Mouse (Mus musculus) limb, embryonic 14.5 days (tissue): ENCODE measurements around the gene Slc12a7. TPM values are rescaled to one million over a fixed set of nuclear protein-coding genes. Genes with fewer than 3 reads are reported as not detected.

Experiments used
- ATAC-seq: fragments of 200-750 bp; cut with Nextera tagmentation; 2 replicates; pipeline ENCODE4 v1.8.0; 2017; ENCODE audit warnings: low read depth, moderate number of reproducible peaks, moderate TSS enrichment; ENCODE audit not compliant: low FRiP score
- DNase-seq: peaks from one replicate; pipeline ENCODE4 v3.0.0-alpha.2; 2015; ENCODE audit warnings: low spot score
- H3K27ac ChIP-seq: fragments of 300-500 bp; sonication (generic); replicated peaks from 2 replicates; pipeline ENCODE4 v1.5.1; 2014; ENCODE audit warnings: low read depth, mild to moderate bottlenecking, low read length, moderate library complexity, mixed read lengths
- H3K27me3 ChIP-seq: fragments of 300-500 bp; sonication (generic); 2 replicates; pipeline ENCODE4 v1.6.1; 2014; ENCODE audit warnings: low read length, mixed read lengths; ENCODE audit not compliant: control insufficient read depth, insufficient read depth
- H3K36me3 ChIP-seq: fragments of 300-500 bp; sonication (generic); 2 replicates; pipeline ENCODE4 v1.6.1; 2014; ENCODE audit warnings: mild to moderate bottlenecking, low read length, moderate library complexity, mixed read lengths; ENCODE audit not compliant: control insufficient read depth, insufficient read depth
- H3K4me1 ChIP-seq: fragments of 300-500 bp; sonication (generic); 2 replicates; pipeline ENCODE4 v1.6.1; 2014; ENCODE audit warnings: antibody characterized with exemption, low read length, mixed read lengths; ENCODE audit not compliant: control insufficient read depth, insufficient read depth
- H3K4me2 ChIP-seq: fragments of 300-500 bp; sonication (generic); replicated peaks from 2 replicates; pipeline ENCODE4 v1.6.1; 2014; ENCODE audit warnings: low read depth, mild to moderate bottlenecking, low read length, moderate library complexity; ENCODE audit not compliant: severe bottlenecking
- H3K4me3 ChIP-seq: fragments of 300-500 bp; sonication (generic); replicated peaks from 2 replicates; pipeline ENCODE4 v1.5.1; 2014; ENCODE audit warnings: low read length
- H3K9ac ChIP-seq: fragments of 300-500 bp; sonication (generic); 2 replicates; pipeline ENCODE4 v1.6.1; 2014; ENCODE audit warnings: mild to moderate bottlenecking, low read depth, low read length, moderate library complexity; ENCODE audit not compliant: severe bottlenecking
- H3K9me3 ChIP-seq: fragments of 300-500 bp; sonication (generic); 2 replicates; pipeline ENCODE4 v1.6.1; 2016; ENCODE audit warnings: low read length; ENCODE audit not compliant: control insufficient read depth
- POLR2A ChIP-seq: fragments of 200-500 bp; IDR thresholded peaks from 2 replicates; pipeline ENCODE4 v1.8.0; 2012; ENCODE audit warnings: inconsistent platforms, mild to moderate bottlenecking, moderate library complexity, borderline replicate concordance; ENCODE audit not compliant: insufficient read depth, insufficient read length; ENCODE audit errors: extremely low read depth
- WGBS: fragments of 180-500 bp; shearing (Covaris S2); extraction: QIAGEN DNeasy Blood & Tissue Kit; methylation state at CpG from one replicate; pipeline ENCODE4 v1.1.7; 2014; 5-methylcytosine and 5-hydroxymethylcytosine counted together
- polyA plus RNA-seq, 2 experiments: library from polyadenylated mRNA; depleted of rRNA in 1 of 2; stranded (reverse) in 1 of 2; unstranded in 1 of 2; fragments of >200 nt; fragmentation: Nextera tagmentation in 1 of 2; extraction: Ambion mirVana in 1 of 2; gene quantifications; 2 replicates each; pipeline versions ENCODE4 v1.2.1 to v1.2.3; 2012 to 2014

The Slc12a7 gene
- polyA plus RNA-seq, 2 experiments = 16.5 to 32.8 TPM

GRCm38 (mm10) chr13:73772655-73773054 lies 39.8 kb downstream of the Slc12a7 start:
- no peak for DNase-seq
- Histone ChIP-seq H3K4me3 (no peak overlapping the region), H3K4me1 (peaks cover 18% of the 10 kb centered on the region), H3K36me3 (peaks cover 5% of the 10 kb centered on the region), H3K9me3 (no peaks in the 10 kb centered on the region), H3K9ac (no peak overlapping the region), H3K27ac (0 out of 2 replicates have a peak overlapping the region, but pooled peaks have one; percentile 33), H3K27me3 (no peaks in the 10 kb centered on the region), H3K4me2 (no peak overlapping the region)
- no peak for TF ChIP-seq POLR2A
- 44% methylated on average over 2 of the region's 2 CpGs for WGBS
- no peak for ATAC-seq

- no peak overlapping the region for H3K4me3 ChIP-seq
- 62% methylated on average over 4 of the region's 4 CpGs for WGBS
- no peaks in the 10 kb centered on the region for H3K9me3 ChIP-seq
- ATAC-seq (no peak), DNase-seq (no peak)
- H3K27ac ChIP-seq = no peak overlapping the region
- H3K4me2 ChIP-seq = no peak overlapping the region
- H3K4me1 ChIP-seq = peaks cover 18% of the 10 kb centered on the region
- TF ChIP-seq POLR2A = no peak
- peaks cover 3% of the 10 kb centered on the region for H3K36me3 ChIP-seq
- no peaks in the 10 kb centered on the region for H3K27me3 ChIP-seq
- no peak overlapping the region for H3K9ac ChIP-seq
Measured at GRCm38 (mm10) chr13:73773519-73774205, 40.8 kb downstream of the Slc12a7 start.

- Histone ChIP-seq H3K9ac (no peak overlapping the region), H3K4me1 (peaks cover 18% of the 10 kb centered on the region), H3K9me3 (no peaks in the 10 kb centered on the region), H3K27me3 (no peaks in the 10 kb centered on the region), H3K4me3 (no peak overlapping the region), H3K36me3 (no peaks in the 10 kb centered on the region; the same call in 1 of the 2 replicates), H3K27ac (no peak overlapping the region), H3K4me2 (no peak overlapping the region)
- WGBS = 75% methylated on average over 4 of the region's 4 CpGs
- DNase-seq (no peak), ATAC-seq (no peak)
- no peak for TF ChIP-seq POLR2A
Measured at GRCm38 (mm10) chr13:73775786-73776185, 42.9 kb downstream of the Slc12a7 start.

- ATAC-seq (no peak), DNase-seq (no peak)
- no peak overlapping the region for H3K27ac ChIP-seq
- H3K27me3 ChIP-seq = no peaks in the 10 kb centered on the region
- no peak for TF ChIP-seq POLR2A
- H3K4me3 ChIP-seq = no peak overlapping the region
- no peaks in the 10 kb centered on the region for H3K9me3 ChIP-seq
- 83% methylated on average over 3 of the region's 3 CpGs for WGBS
- H3K4me1 ChIP-seq = peaks cover 12% of the 10 kb centered on the region
- H3K4me2 ChIP-seq = no peak overlapping the region
- H3K36me3 ChIP-seq = no peaks in the 10 kb centered on the region; the same call in 1 of the 2 replicates
- H3K9ac ChIP-seq = no peak overlapping the region
Measured at GRCm38 (mm10) chr13:73777578-73777977, 44.7 kb downstream of the Slc12a7 start.

GRCm38 (mm10) chr13:73782486-73782885 lies 49.6 kb downstream of the Slc12a7 start:
- TF ChIP-seq POLR2A = no peak
- 53% methylated on average over 5 of the region's 5 CpGs for WGBS

More at GRCm38 (mm10) chr13:73782486-73782885, 49.6 kb downstream of the Slc12a7 start:
- H3K9me3 ChIP-seq = no peaks in the 10 kb centered on the region
- DNase-seq (no peak), ATAC-seq (no peak)
- H3K27me3 ChIP-seq = no peaks in the 10 kb centered on the region
- peaks cover 29% of the 10 kb centered on the region for H3K36me3 ChIP-seq
- H3K4me1 ChIP-seq = no peaks in the 10 kb centered on the region
- no peak overlapping the region for H3K27ac ChIP-seq
- H3K9ac ChIP-seq = no peak overlapping the region
- no peak overlapping the region for H3K4me3 ChIP-seq
- no peak overlapping the region for H3K4me2 ChIP-seq
